Mouse (Mus musculus): ENCODE data around the gene Prtn3.

DNA sequence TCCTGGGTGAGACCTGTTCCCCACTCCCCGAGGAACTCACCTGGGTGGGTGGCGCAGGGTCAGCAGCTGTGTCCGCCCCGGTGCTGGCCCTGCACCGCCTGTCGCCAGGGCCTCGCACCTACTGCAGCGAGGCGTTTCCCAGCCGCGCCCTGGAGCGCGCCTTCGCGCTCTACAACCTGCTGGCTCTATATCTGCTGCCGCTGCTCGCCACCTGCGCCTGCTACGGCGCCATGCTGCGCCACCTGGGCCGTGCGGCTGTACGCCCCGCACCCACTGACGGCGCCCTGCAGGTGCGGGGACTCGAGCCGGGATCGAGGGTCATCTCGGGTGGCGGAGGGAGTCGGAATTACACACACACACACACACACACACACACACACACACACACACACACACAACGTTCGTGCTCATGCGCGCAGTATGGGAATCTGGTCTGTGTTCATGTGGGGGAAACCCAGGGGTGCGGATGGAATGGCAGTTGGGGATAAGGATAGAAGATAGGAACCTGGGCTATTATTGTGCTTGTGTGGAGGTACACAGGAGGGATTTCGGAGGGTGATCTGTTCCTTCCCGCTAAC lies 46.8 kb downstream of the Prtn3 start, which contains the start of gene R3hdm4:
- TF ChIP-seq CTCF (IDR thresholded peaks at IDR 0.05; ENCODE audit: insufficient read depth, low read depth, low read length) (no peak), POLR2A (IDR thresholded peaks at IDR 0.05; ENCODE audit: insufficient read depth, low read depth, low read length) (no peak)

Data from olfactory bulb, adult 2 months (tissue).